Mouse (Mus musculus) small intestine, adult 2 months (tissue): ENCODE measurements around the gene Mfsd12.

Experiments used
- CTCF ChIP-seq: fragments of 200-500 bp; IDR thresholded peaks from 2 replicates; pipeline ENCODE4 v1.5.1; 2012; ENCODE audit warnings: low read depth, mild to moderate bottlenecking, control low read depth, inconsistent platforms, low read length, moderate library complexity, mixed read lengths; ENCODE audit not compliant: insufficient replicate concordance, insufficient read length; ENCODE audit errors: extremely low read depth
- POLR2A ChIP-seq: fragments of 200-500 bp; IDR thresholded peaks from 2 replicates; pipeline ENCODE4 v1.6.1; 2012; ENCODE audit warnings: low read depth, mild to moderate bottlenecking, control low read depth, inconsistent platforms, low read length, moderate library complexity

DNA sequence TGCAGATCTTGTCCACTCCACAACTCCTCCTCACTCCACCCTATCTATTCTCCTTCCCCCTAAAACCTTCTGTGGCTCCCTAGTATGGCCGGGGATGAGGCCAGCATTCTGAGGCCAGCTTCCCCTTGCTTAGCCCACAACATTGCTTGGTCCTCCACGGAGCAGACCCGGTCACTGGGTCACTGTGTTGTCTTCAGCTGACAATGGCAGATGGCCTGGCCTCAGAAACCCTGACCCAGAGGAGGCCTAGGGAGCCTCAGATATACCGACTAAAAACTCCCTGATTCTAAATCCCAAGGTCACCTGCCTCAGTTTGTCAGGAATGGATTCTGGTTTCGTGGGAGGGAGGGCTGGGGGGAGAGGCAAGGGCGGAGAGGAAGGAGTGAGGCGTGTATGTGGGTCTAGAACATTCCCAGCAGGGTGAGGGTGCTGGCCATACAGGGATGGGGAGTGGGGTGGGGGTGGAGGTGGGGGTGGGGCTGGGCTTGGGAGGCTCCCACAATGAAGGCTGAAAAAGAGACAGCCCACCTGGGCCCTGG lies 45.0 kb downstream of the Mfsd12 start:
- TF ChIP-seq CTCF (no peak), POLR2A (no peak)
